Mouse (Mus musculus): ENCODE results near the gene Serpinf2. TPM values are rescaled to one million over a fixed set of nuclear protein-coding genes. Genes with fewer than 3 reads are reported as not detected.

Serpinf2 gene
- 0.07 TPM in 1 of 2 replicates, not detected in the other for polyA plus RNA-seq (2016; fragmentation: Nextera tagmentation; extraction: Ambion mirVana)

DNA sequence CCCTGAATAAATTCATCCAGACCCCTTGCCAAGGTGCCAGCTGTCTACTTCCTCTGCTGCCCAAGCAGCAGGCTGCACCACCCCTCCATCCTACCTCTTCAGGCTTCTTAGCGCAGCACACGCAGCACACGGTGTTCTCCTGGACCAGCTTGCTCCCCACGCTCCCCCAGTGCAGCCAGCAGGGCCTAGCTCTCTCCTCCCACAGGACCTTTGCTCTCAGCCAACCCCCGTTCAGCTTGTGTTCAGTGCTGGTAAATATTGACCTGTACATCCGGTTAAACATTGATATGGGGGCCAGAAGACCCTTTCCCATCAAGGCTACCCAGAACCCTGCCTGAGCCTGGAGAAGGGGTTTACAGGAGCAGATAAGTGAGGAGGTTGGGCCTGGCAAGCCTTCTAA, at the start of gene Serpinf2:
TSS of gene Serpinf2 (minus strand) at position 229 of the 400 bp plus-strand sequence.
- 90% methylated on average over 6 of the region's 6 CpGs for WGBS
- Histone ChIP-seq H3K4me3 (no peak within 1 kb of the TSS), H3K36me3 (peaks cover 12% of the 10 kb centered on the region), H3K9me3 (peaks cover 2% of the 10 kb centered on the region; the same call in 1 of the 2 replicates), H3K27me3 (ENCODE audit: insufficient read depth, poor library complexity, severe bottlenecking) (no peaks in the 10 kb centered on the region), H3K27ac (no peak within 1 kb of the TSS), H3K4me1 (replicated peaks) (peaks cover 11% of the 10 kb centered on the region)
- DNase-seq (ENCODE audit: low spot score): no peak

DNA sequence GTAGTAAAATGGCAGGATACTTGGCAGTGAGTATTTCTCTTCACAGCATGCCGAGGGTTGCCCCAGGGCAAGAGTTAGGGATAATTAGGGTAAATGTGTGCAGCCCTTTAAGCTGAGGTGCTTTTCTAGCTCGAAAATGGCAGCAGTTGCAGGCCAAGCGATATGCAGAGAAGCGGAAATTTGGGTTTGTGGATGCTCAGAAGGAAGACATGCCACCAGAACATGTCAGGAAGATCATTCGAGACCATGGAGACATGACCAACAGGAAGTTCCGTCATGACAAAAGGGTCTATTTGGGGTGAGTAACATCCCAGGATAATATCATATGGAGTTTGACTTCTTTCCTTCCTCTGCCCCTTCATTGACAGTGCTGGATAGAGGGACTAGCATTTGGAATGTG, 48.1 kb upstream of the Serpinf2 start:
- Histone ChIP-seq H3K36me3 (peaks cover 45% of the 10 kb centered on the region), H3K27me3 (ENCODE audit: insufficient read depth, poor library complexity, severe bottlenecking) (no peaks in the 10 kb centered on the region), H3K4me1 (replicated peaks) (peaks cover 15% of the 10 kb centered on the region), H3K27ac (peak overlapping the region; percentile 98), H3K4me3 (peak overlapping the region; percentile 100), H3K9me3 (no peaks in the 10 kb centered on the region)
- DNase-seq (ENCODE audit: low spot score): no peak
- WGBS: 52% methylated on average over 6 of the region's 6 CpGs

DNA sequence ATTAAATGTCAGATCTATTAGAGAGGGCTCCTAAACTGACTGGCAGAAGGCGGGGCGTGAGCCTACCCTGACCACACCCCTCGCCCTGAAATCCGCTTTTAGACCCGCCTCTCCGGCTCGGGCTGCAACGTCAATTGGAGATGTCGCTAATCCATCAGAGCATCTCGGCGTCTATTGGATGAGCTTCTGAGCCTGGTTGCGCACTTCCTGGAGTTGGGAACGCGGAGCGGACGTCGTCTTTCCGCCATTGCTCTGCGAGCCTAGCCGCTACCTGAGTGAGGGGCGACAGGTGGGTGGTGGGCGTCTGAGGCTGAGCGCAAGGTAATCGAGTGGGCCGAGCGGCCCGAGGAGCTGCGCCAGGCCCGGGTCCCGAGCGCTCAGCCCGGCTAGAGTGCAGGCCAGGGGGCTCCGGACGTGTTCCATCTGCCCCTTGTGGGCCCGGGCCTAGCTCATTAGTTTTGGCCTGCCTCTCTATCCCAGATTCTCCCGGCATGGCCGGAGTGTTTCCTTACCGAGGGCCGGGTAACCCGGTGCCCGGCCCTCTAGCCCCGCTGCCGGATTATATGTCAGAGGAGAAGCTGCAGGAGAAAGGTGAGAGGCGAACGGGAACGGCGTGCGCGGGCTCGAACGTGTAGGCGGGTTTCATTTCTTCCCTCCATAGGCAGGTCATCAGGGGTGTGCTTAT, 47.4 kb upstream of the Serpinf2 start, which contains the start of gene Prpf8:
TSS of gene Prpf8 (plus strand) at position 216 of the 685 bp plus-strand sequence.
- peaks cover 38% of the 10 kb centered on the region for H3K36me3 ChIP-seq
- peaks cover 15% of the 10 kb centered on the region for H3K4me1 ChIP-seq (replicated peaks)
- DNase-seq (ENCODE audit: low spot score): peak; percentile 97
- no peaks in the 10 kb centered on the region for H3K9me3 ChIP-seq
- H3K27ac ChIP-seq: peak within 1 kb of the TSS; percentile 98
- under 1% methylated on average over 52 of the region's 52 CpGs for WGBS
- H3K27me3 ChIP-seq (ENCODE audit: insufficient read depth, poor library complexity, severe bottlenecking): no peaks in the 10 kb centered on the region
- peak within 1 kb of the TSS; percentile 100 for H3K4me3 ChIP-seq

DNA sequence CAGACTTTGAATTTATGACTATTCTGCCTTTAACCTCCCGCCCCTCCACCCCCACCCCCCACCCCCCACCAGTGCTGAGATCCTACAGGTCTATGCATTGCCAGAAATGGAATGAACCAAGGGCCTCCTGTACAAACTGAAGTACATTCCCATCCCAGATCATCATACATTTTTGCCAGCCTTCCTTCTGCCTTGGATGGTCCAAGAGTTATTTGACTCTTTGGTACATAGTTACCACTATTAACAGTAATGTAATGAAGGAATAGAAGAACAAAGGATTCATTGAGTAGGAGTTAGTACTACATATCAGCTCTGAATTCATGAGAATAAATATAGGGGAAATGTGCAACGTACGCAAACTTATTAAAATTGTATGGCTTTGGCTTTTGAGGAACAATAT, 46.8 kb upstream of the Serpinf2 start:
- H3K27ac ChIP-seq: peak overlapping the region; percentile 68
- H3K4me1 ChIP-seq (replicated peaks): peaks cover 15% of the 10 kb centered on the region
- H3K4me3 ChIP-seq: peak overlapping the region; percentile 100
- H3K27me3 ChIP-seq (ENCODE audit: insufficient read depth, poor library complexity, severe bottlenecking): no peaks in the 10 kb centered on the region
- H3K9me3 ChIP-seq: no peaks in the 10 kb centered on the region
- 25% methylated on average over 3 of the region's 3 CpGs for WGBS
- no peak for DNase-seq (ENCODE audit: low spot score)
- peaks cover 32% of the 10 kb centered on the region for H3K36me3 ChIP-seq

DNA sequence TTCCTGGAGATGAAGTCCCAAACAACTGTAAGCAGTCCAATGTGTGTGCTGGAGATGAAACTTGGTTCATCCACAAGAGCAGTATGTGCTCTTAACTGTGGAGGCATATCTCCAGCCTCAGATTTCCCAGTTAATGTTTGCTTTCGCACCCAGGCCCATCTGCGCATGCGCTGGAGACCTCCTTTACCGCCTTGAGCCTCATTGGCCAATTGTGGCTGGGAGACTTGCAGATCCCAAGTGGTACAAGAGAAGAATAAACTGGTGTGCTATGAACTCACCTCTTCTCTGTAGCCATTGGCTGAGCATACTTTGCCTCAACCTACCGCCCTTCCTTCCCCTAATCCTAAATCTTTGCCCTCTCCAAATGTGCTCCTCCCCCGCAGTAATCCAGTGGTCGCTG, 34.0 kb upstream of the Serpinf2 start:
- H3K4me3 ChIP-seq: no peak overlapping the region
- peaks cover 4% of the 10 kb centered on the region for H3K4me1 ChIP-seq (replicated peaks)
- no peak for DNase-seq (ENCODE audit: low spot score)
- H3K9me3 ChIP-seq: no peaks in the 10 kb centered on the region
- H3K36me3 ChIP-seq: no peaks in the 10 kb centered on the region
- no peak overlapping the region for H3K27ac ChIP-seq
- 65% methylated on average over 7 of the region's 7 CpGs for whole genome bisulfite sequencing
- peaks cover 3% of the 10 kb centered on the region; the same call in 1 of the 2 replicates for H3K27me3 ChIP-seq (ENCODE audit: insufficient read depth, poor library complexity, severe bottlenecking)

DNA sequence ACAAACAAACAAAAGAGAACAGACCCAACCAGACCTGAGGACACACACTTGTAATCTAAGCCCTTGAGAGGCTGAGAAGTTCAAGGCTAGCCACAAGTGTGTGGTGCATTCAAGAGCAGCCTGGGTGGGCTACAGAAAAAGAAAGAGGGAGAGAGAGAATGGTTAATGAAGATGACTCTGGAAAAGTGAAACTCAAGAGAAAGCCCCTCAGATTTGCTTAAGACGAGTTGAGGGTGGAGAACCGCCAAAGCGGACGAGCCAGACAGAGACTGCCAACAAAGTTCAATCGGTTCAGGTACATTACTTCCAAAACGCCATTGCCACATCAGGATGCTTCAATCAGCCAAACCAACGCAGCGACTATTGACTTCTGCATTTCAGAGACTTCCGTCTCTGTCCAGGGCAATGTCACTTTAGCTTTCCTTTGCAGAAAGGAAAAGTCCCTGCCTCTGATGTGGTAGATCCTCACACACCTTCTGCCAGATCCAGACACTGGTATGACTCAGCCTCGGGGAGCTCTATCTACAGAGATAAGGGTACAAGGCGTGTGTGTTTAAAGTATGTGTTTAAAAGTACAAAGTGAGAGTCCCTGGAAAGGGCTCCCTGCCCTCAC, 33.2 kb upstream of the Serpinf2 start:
- no peak for DNase-seq (ENCODE audit: low spot score)
- Histone ChIP-seq H3K36me3 (no peaks in the 10 kb centered on the region), H3K4me3 (no peak overlapping the region), H3K27ac (no peak overlapping the region), H3K9me3 (no peaks in the 10 kb centered on the region), H3K4me1 (replicated peaks) (peaks cover 12% of the 10 kb centered on the region), H3K27me3 (ENCODE audit: insufficient read depth, poor library complexity, severe bottlenecking) (peaks cover 3% of the 10 kb centered on the region; the same call in 1 of the 2 replicates)
- WGBS: 86% methylated on average over 11 of the region's 11 CpGs

DNA sequence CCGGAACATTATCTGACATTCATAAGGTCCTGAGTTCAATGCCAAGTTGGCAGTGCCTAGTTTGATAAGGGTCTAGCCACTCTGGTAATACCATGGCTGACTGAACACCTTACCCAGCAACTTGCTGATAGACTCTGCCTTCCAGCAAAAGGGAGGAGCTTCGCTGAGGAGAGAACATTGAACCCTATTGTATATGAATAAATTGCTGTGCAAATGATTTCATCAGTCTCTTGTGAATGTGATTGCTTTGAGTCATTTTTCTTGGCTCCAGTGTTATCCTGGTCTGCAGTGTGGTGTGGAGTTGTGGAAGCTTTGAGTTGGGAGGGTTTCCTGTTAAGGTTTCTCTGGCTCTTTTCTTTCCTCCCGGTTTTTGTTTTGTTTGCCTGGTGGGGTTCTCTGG, 31.3 kb upstream of the Serpinf2 start:
- H3K4me1 ChIP-seq (replicated peaks): peaks cover 16% of the 10 kb centered on the region
- no peak overlapping the region for H3K4me3 ChIP-seq
- peaks cover 4% of the 10 kb centered on the region for H3K9me3 ChIP-seq
- H3K36me3 ChIP-seq: peaks cover 4% of the 10 kb centered on the region
- 86% methylated on average over 3 of the region's 3 CpGs for WGBS
- peaks cover 3% of the 10 kb centered on the region; the same call in 1 of the 2 replicates for H3K27me3 ChIP-seq (ENCODE audit: insufficient read depth, poor library complexity, severe bottlenecking)
- DNase-seq (ENCODE audit: low spot score): no peak
- H3K27ac ChIP-seq: no peak overlapping the region

DNA sequence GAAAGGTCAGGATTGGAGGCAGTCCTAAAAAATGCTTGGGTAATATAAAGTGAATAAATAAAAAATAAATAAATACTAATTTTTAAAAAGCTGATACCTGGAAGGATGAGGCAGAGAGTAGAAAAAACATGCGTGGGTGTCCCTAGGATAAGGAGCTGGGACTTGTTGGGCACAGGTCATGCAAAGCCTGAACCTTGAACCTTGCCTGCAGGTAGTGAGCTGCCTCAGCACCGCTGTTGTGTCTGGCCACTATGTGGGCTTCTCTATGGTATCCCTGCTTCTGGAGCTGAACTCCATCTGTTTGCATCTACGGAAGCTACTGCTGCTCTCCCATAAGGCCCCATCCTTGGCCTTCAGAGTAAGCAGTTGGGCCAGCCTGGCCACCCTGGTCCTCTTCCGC, 29.9 kb upstream of the Serpinf2 start:
- Histone ChIP-seq H3K27ac (no peak overlapping the region), H3K4me3 (no peak overlapping the region), H3K4me1 (replicated peaks) (peaks cover 16% of the 10 kb centered on the region), H3K9me3 (peaks cover 4% of the 10 kb centered on the region), H3K36me3 (peaks cover 16% of the 10 kb centered on the region), H3K27me3 (ENCODE audit: insufficient read depth, poor library complexity, severe bottlenecking) (peaks cover 3% of the 10 kb centered on the region; the same call in 1 of the 2 replicates)
- 92% methylated on average over 4 of the region's 4 CpGs for WGBS
- no peak for DNase-seq (ENCODE audit: low spot score)

DNA sequence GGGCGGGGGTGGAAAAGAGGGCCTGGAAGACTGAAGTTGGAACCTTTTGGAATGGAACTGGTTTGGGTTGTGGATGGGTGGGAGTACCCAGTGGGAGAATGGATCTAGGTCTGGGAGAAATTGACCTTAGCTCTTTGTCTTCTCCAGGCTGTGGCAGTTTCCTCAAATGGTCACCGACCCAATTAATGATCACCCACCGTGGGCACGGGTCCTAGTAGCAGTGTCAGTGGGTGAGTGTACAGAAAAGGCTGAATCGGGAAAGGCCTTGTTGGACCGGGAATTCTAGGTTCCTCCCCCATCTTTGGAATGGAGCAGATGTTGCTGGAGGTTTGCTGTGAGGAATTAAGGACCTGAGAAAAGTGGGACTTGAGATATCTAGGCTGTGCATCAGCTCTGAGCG, 29.0 kb upstream of the Serpinf2 start:
- no peak for DNase-seq (ENCODE audit: low spot score)
- Histone ChIP-seq H3K36me3 (peaks cover 16% of the 10 kb centered on the region), H3K27ac (peak overlapping the region; percentile 83), H3K9me3 (peaks cover 4% of the 10 kb centered on the region), H3K27me3 (ENCODE audit: insufficient read depth, poor library complexity, severe bottlenecking) (peaks cover 3% of the 10 kb centered on the region; the same call in 1 of the 2 replicates), H3K4me3 (peak overlapping the region; percentile 59), H3K4me1 (replicated peaks) (peaks cover 19% of the 10 kb centered on the region)
- 68% methylated on average over 7 of the region's 7 CpGs for WGBS

DNA sequence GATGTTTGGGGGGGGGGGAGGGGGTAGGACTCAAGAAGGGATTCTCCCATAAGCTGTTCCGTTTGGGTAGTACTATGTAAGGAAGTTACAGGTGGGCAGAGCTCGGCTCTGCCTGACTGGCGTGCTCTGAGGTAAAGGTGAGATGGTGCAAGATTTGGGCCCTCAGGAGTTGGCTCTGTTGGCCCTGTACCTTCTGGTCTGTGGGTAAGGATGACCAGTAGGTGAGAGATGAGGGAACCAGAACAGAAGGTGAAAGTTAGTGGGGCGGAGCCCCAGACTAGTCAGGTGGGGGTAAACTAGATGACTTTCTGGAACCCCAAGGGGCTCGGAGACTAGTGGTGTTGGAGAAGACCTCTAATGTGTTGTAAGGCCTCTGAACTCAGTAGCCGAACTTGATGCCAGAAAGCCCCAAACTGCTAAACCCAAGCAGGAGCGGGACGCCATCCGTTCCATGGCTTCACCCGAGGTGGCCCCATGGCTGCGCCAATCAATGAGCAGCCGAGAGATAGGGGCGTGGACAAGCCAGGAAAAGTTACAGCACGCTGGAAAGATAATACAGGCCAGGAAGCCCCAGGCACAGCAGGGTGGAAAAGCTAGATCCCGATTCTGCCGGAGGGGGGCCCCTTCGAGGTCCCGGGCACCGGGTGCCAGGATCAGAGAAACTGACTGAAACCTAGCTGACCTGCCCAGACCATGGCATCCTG, 28.3 kb upstream of the Serpinf2 start:
- H3K27ac ChIP-seq: peak overlapping the region; percentile 83
- H3K4me1 ChIP-seq (replicated peaks): peaks cover 27% of the 10 kb centered on the region
- peak; percentile 61 for DNase-seq (ENCODE audit: low spot score)
- peaks cover 3% of the 10 kb centered on the region; the same call in 1 of the 2 replicates for H3K27me3 ChIP-seq (ENCODE audit: insufficient read depth, poor library complexity, severe bottlenecking)
- peaks cover 4% of the 10 kb centered on the region for H3K9me3 ChIP-seq
- peak overlapping the region; percentile 59 for H3K4me3 ChIP-seq
- H3K36me3 ChIP-seq: peaks cover 16% of the 10 kb centered on the region
- 18% methylated on average over 19 of the region's 19 CpGs for WGBS

DNA sequence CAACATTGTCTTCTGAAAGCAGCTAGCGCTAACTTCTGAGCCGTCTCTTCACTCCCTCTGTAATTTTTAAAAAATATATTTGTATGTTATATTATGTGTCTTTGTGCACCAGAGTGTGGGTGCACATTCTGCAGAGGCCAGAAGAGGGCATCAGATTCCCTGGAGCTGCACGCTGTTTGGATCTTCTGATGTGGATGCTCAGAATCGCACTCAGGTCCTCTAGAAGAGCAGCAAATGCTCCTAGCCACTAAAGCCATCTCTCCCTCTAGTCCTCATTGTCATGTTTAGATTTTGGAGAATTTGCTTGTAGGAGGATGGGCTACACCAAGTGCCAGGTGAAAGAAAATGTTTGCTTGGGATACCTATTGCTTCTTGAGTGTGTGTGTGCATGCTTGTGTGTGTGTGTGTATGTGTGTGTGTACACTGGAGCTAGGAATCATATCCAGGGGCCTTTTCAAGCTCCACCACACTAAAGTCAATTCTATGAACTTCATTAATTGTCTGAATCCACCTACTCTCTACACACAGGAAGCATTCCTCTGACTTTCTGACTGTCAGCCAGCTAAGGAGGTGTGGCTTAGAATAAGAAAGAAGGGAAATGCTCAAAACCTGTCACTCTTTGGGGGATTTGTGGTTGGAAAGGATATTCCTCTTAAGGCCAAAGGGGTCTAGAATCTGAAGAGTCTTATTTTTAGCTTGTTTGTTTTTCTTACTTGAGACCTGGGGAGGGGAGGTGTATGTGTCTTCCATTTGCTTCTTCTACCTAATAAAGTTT, 27.5 kb upstream of the Serpinf2 start:
- Histone ChIP-seq H3K4me1 (replicated peaks) (peaks cover 34% of the 10 kb centered on the region), H3K36me3 (peaks cover 16% of the 10 kb centered on the region), H3K27ac (no peak overlapping the region), H3K9me3 (peaks cover 4% of the 10 kb centered on the region), H3K27me3 (ENCODE audit: insufficient read depth, poor library complexity, severe bottlenecking) (peaks cover 3% of the 10 kb centered on the region; the same call in 1 of the 2 replicates), H3K4me3 (peak overlapping the region; percentile 59; the same call in 1 of the 2 replicates)
- DNase-seq (ENCODE audit: low spot score): no peak
- 96% methylated on average over 4 of the region's 4 CpGs for WGBS

DNA sequence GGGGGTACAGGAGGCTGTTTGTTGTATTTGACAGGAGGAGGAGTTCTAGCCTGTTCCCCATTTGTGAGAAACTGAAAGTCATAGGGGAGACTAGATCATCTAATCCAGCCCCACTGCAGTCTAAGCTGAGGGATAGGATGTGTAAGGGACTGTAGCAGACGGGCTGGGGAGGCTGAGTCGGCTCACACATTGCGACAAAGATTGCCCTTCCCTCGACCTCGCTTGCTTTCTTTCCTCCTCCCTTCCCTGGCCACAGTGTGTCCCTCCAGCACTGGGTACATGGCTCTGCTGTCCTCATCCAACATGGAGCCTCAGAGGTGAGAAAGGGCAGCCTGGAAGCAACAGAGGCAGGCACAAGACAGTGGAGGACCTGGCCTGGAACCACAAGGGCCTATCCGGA, 25.7 kb upstream of the Serpinf2 start:
- H3K36me3 ChIP-seq: peaks cover 16% of the 10 kb centered on the region
- peaks cover 3% of the 10 kb centered on the region; the same call in 1 of the 2 replicates for H3K27me3 ChIP-seq (ENCODE audit: insufficient read depth, poor library complexity, severe bottlenecking)
- H3K9me3 ChIP-seq: peaks cover 4% of the 10 kb centered on the region
- WGBS: 87% methylated on average over 6 of the region's 6 CpGs
- DNase-seq (ENCODE audit: low spot score): no peak
- H3K4me3 ChIP-seq: no peak overlapping the region
- H3K27ac ChIP-seq: no peak overlapping the region
- H3K4me1 ChIP-seq (replicated peaks): peaks cover 48% of the 10 kb centered on the region
